Mouse (Mus musculus) forebrain, embryonic 13.5 days (tissue): ENCODE data around the gene Olfr194. TPM values are rescaled to one million over a fixed set of nuclear protein-coding genes. Genes with fewer than 3 reads are reported as not detected.
"Not testable (repeated sequence)": the region's sequence is repeated elsewhere in the genome, so short reads cannot be mapped to it uniquely, and the experiment has no call there.

Experiments
- ATAC-seq: fragments of 200-750 bp; cut with Nextera tagmentation; 2 replicates; pipeline ENCODE4 v1.8.0; 2017
- H3K27ac ChIP-seq: fragments of 300-500 bp; sonication (generic); 2 replicates; pipeline ENCODE4 v1.5.1; 2015; ENCODE audit warnings: inconsistent platforms, mild to moderate bottlenecking, moderate library complexity
- H3K27me3 ChIP-seq: fragments of 300-500 bp; sonication (generic); 2 replicates; pipeline ENCODE4 v1.6.1; 2015; ENCODE audit warnings: mild to moderate bottlenecking, inconsistent platforms
- H3K36me3 ChIP-seq: fragments of 300-500 bp; sonication (generic); 2 replicates; pipeline ENCODE4 v1.6.1; 2015; ENCODE audit warnings: mild to moderate bottlenecking, inconsistent platforms; ENCODE audit not compliant: poor library complexity, severe bottlenecking
- H3K4me1 ChIP-seq: fragments of 300-500 bp; sonication (generic); 2 replicates; pipeline ENCODE4 v1.6.1; 2015; ENCODE audit warnings: inconsistent platforms
- H3K4me2 ChIP-seq: fragments of 300-500 bp; sonication (generic); 2 replicates; pipeline ENCODE4 v1.6.1; 2015; ENCODE audit warnings: inconsistent platforms, mild to moderate bottlenecking, moderate library complexity
- H3K4me3 ChIP-seq: fragments of 300-500 bp; sonication (generic); 2 replicates; pipeline ENCODE4 v1.5.1; 2015; ENCODE audit warnings: mild to moderate bottlenecking, inconsistent platforms
- H3K9ac ChIP-seq: fragments of 300-500 bp; sonication (generic); 2 replicates; pipeline ENCODE4 v1.6.1; 2015; ENCODE audit warnings: mild to moderate bottlenecking, inconsistent platforms
- H3K9me3 ChIP-seq: fragments of 300-500 bp; sonication (generic); replicated peaks from 2 replicates; pipeline ENCODE4 v1.6.1; 2016; ENCODE audit warnings: inconsistent platforms
- WGBS: fragments of 180-500 bp; shearing (Covaris S2); methylation state at CpG from one replicate; pipeline ENCODE4 v1.1.7; 2015; 5-methylcytosine and 5-hydroxymethylcytosine counted together
- polyA plus RNA-seq: library from polyadenylated mRNA; unstranded; fragments of >200 nt; fragmentation: Nextera tagmentation; extraction: Ambion mirVana; gene quantifications from 2 replicates; pipeline ENCODE4 v1.2.1, GENCODE M21; 2015

Olfr194 gene
- not detected in 2 replicates for polyA plus RNA-seq

DNA sequence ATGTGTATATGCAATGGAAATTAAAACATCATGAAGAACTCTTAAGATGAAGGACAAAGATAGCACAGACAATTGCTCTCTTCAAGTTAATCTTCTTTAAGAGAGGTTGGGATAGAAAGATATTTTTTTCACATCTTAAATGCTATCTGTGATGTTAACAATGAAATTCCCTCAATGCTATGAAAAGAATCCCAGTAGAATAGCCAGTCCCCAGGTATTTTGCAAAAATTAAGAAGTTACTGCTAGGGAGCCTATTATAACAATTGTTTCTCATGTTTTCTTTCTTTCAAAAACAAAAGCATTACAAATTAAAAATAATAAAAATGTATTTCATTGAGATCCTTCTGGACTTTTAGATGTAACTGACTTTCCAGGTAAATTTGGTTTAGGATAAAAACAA, at the start of gene Olfr194:
TSS of gene Olfr194 (minus strand) at position 101 of the 400 bp plus-strand sequence.
- H3K27me3 ChIP-seq, result no peaks in the 10 kb centered on the region
- no peaks in the 10 kb centered on the region for H3K4me1 ChIP-seq
- H3K9me3 ChIP-seq, result no peaks in the 10 kb centered on the region
- no peak within 1 kb of the TSS for H3K27ac ChIP-seq
- H3K36me3 ChIP-seq, result no peaks in the 10 kb centered on the region
- no peak within 1 kb of the TSS for H3K4me3 ChIP-seq
- H3K4me2 ChIP-seq, result no peak within 1 kb of the TSS
- no peak within 1 kb of the TSS for H3K9ac ChIP-seq
- no peak for ATAC-seq

DNA sequence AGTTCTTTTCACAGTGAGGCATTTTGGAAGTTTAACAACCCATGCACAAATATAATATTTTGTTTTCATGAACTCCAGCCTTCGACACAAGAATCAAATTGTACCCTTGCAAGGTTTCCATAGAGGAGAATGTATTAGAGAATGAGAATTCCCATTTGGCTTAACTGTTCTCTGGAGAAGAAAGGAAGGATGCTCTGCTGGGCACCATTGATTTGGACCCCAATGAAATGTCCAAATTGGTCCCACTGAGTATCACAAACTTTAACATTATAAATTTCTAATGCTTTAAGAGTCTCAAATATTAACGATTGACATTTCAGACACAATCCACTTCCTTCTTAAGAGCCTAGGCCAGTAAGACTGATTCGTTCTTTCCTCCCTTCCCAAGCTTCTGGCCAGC, 49.5 kb upstream of the Olfr194 start, which contains the start of gene Olfr196:
TSS of gene Olfr196 (minus strand) at position 101 of the 400 bp plus-strand sequence.
- Histone ChIP-seq H3K9me3 (no peaks in the 10 kb centered on the region), H3K9ac (no peak within 1 kb of the TSS), H3K27me3 (no peaks in the 10 kb centered on the region), H3K4me2 (no peak within 1 kb of the TSS), H3K27ac (no peak within 1 kb of the TSS), H3K36me3 (no peaks in the 10 kb centered on the region), H3K4me3 (no peak within 1 kb of the TSS), H3K4me1 (no peaks in the 10 kb centered on the region)
- no peak for ATAC-seq
- 76% methylated on average over 3 of the region's 3 CpGs for WGBS

DNA sequence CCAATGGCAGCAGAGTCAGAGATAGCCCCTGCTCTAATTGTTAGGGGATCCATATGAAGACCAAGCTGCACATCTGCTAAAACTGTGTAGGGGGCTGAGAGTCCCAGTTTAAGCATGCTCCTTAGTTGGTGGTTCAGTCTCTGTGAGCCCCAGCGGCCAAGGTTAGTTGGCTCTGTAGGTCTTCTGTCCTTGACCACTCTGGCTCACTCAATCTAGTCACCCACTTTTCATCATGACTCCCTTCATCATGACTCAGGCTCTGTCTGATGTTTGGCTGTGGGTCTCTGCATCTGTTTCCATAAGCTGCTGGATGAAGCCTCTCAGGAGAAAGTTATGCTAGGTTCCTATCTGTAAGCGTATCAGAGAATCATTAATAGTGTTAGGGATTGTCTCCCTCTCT, 31.1 kb upstream of the Olfr194 start:
- no peaks in the 10 kb centered on the region for H3K9me3 ChIP-seq
- H3K4me3 ChIP-seq, result no peak overlapping the region
- H3K27me3 ChIP-seq, result no peaks in the 10 kb centered on the region
- no peak overlapping the region for H3K9ac ChIP-seq
- WGBS, result 89% methylated on average over 2 of the region's 2 CpGs
- H3K4me2 ChIP-seq, result no peak overlapping the region
- no peak overlapping the region for H3K27ac ChIP-seq
- H3K4me1 ChIP-seq, result no peaks in the 10 kb centered on the region
- no peak for ATAC-seq
- H3K36me3 ChIP-seq, result no peaks in the 10 kb centered on the region

DNA sequence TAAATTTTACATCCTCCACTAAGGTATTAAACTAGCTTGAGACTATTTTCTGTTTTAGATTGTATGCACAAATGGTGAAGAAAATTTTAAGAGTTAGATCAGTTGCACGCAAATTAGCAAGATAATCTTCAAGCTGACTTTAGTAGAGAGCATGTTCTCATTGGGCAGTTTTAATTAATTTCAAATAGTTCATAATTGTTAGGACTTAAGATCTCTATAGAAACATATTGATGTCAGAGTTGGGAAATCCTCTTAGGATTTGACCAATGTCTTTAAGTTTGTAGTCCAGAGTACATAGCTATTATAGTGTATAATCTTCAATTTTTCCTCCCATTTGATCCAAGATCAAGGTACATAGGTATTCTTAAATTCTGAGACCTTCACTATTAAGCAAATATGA, 25.9 kb upstream of the Olfr194 start, which contains the start of gene Olfr195:
TSS of gene Olfr195 (plus strand) at position 301 of the 400 bp plus-strand sequence.
- WGBS, result 92% methylated on average over 1 of the region's 1 CpGs
- H3K27me3 ChIP-seq, result no peaks in the 10 kb centered on the region
- no peak for ATAC-seq
- no peaks in the 10 kb centered on the region for H3K4me1 ChIP-seq
- no peaks in the 10 kb centered on the region for H3K36me3 ChIP-seq
- no peak within 1 kb of the TSS for H3K9ac ChIP-seq
- H3K27ac ChIP-seq, result no peak within 1 kb of the TSS
- H3K4me3 ChIP-seq, result no peak within 1 kb of the TSS
- no peak within 1 kb of the TSS for H3K4me2 ChIP-seq
- H3K9me3 ChIP-seq, result no peaks in the 10 kb centered on the region

DNA sequence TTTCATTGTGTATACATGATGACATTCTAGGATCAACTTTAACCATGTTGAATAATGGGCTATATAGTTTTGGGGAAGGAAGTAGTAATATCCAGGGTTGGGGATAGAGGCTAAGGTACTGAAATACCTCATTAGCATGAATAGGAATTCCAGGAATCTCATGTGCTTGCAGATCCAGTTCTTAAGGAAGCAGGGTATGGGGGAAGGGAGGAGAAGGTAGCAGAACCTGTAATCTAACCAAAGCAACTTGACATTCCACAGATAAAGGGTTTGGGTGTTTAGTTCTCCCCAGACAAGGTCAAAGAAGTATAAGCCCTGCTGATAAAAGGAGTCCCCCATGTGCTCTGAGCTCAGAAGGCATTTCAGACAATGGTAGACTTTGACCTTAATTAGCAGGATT, 20.2 kb upstream of the Olfr194 start:
- Histone ChIP-seq H3K27ac (no peak overlapping the region), H3K27me3 (no peaks in the 10 kb centered on the region), H3K4me2 (no peak overlapping the region), H3K9ac (no peak overlapping the region), H3K4me3 (no peak overlapping the region), H3K4me1 (no peaks in the 10 kb centered on the region), H3K36me3 (no peaks in the 10 kb centered on the region), H3K9me3 (no peaks in the 10 kb centered on the region)
- no peak for ATAC-seq

DNA sequence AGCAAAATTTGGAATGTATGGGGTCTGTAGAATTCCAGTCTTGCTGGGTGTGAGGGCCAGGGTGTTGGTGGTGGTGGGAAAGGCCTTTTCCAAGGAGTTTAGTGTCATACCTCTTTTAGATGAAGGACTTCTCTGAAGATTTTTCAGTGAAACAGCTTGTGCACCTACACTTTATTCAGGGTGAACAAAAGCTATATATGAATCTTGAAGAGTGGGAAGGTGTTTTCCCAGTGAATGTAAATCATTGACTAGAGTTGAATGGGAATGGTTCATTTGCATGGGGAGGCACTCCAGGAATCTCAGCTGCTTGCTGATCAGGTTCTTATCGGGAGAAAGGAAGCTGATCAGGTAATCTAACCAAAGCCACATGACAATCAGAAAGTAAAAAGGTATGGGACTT, 9.9 kb upstream of the Olfr194 start:
- no peak for ATAC-seq
- 80% methylated on average over 1 of the region's 1 CpGs for WGBS
- Histone ChIP-seq H3K27me3 (no peaks in the 10 kb centered on the region), H3K27ac (no peak overlapping the region), H3K36me3 (no peaks in the 10 kb centered on the region), H3K4me2 (no peak overlapping the region), H3K4me3 (no peak overlapping the region), H3K9me3 (0 out of 2 replicates have a peak, but pooled peaks cover 3% of the 10 kb centered on the region), H3K4me1 (no peaks in the 10 kb centered on the region), H3K9ac (no peak overlapping the region)

DNA sequence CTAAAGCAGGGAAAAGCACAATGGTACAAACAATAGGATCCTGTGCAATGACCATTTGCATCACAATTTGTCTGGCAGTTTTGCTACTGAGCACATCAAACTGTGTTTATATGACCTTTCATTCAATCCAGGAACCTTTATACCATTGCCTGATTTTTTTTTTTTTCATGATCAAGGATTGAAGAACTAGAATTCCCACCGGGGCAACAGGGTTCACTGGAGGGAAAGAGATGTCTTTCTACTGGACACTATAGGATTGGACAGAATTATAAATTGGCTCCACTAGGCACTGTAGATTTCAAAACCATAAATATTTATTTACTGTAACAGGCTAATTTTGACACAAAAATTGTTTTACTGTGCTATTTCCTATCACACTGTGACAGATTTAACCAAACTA, 9.1 kb downstream of the Olfr194 start, which contains the start of gene Olfr193:
TSS of gene Olfr193 (minus strand) at position 101 of the 400 bp plus-strand sequence.
- H3K27ac ChIP-seq, result no peak within 1 kb of the TSS
- no peaks in the 10 kb centered on the region for H3K4me1 ChIP-seq
- no peak within 1 kb of the TSS for H3K4me2 ChIP-seq
- no peaks in the 10 kb centered on the region for H3K27me3 ChIP-seq
- 87% methylated on average over 1 of the region's 1 CpGs for WGBS
- H3K9me3 ChIP-seq, result no peaks in the 10 kb centered on the region
- no peak for ATAC-seq
- H3K4me3 ChIP-seq, result no peak within 1 kb of the TSS
- no peaks in the 10 kb centered on the region for H3K36me3 ChIP-seq
- no peak within 1 kb of the TSS for H3K9ac ChIP-seq

DNA sequence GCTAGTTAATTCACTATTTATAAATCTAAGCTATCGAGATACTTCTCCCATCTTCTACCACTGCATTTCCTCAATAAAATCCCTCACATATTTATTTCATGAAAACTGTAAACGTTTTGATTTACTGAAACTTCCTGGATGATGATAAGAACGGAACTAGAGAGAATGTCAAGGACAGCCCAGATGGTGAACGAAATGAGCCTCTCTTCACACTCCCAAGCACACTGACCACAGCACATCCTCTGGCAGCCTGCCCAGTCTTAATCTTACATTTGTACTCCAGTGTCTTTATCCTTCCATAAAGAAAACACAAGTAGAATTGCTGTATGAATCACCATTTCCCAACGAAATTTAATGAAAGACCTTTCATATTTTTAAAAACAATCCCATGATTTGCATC, 12.3 kb downstream of the Olfr194 start:
- not testable (repeated sequence) for H3K4me2 ChIP-seq, H3K4me1 ChIP-seq, H3K9ac ChIP-seq, H3K36me3 ChIP-seq, H3K27ac ChIP-seq, H3K4me3 ChIP-seq, ATAC-seq, H3K27me3 ChIP-seq, H3K9me3 ChIP-seq
- 68% methylated on average over 5 of the region's 5 CpGs for WGBS

DNA sequence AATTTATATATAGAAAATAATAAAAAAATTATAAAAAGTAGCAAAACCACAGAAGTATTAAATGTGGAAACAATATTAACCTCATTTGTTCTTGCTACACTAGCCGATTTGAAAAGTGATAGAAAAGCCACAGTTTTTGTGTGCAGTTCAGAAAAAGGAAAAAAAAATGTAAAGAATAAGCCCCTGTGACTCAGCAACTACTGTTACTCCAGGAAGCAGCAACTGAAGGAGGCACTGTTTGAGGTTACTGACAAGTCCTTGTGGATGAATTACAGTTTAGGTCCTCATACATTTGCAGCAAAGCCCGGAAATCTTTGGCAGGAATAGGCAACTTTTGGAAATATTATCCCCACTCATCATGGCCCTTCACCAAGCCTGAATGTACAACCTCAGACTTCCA, 15.6 kb downstream of the Olfr194 start:
- H3K27me3 ChIP-seq, result no peaks in the 10 kb centered on the region
- H3K36me3 ChIP-seq, result no peaks in the 10 kb centered on the region
- no peak overlapping the region for H3K4me2 ChIP-seq
- WGBS, result 93% methylated on average over 2 of the region's 2 CpGs
- H3K4me3 ChIP-seq, result no peak overlapping the region
- no peak for ATAC-seq
- no peak overlapping the region for H3K9ac ChIP-seq
- H3K27ac ChIP-seq, result no peak overlapping the region
- no peaks in the 10 kb centered on the region for H3K9me3 ChIP-seq
- H3K4me1 ChIP-seq, result no peaks in the 10 kb centered on the region

DNA sequence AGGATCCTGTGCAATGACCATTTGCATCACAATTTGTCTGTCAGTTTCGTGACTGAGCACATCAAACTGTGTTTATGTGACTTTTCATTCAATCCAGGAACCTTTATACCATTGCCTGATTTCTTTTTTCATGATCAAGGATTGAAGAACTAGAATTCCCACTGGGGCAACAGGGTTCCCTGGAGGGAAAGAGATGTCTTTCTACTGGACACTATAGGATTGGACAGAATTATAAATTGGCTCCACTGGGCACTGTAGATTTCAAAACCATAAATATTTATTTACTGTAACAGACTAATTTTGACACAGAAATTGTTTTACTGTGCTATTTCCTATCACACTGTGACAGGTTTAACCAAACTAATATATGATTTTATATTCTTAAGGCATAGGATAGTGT, 31.1 kb downstream of the Olfr194 start, which contains the start of gene Olfr191:
TSS of gene Olfr191 (minus strand) at position 101 of the 400 bp plus-strand sequence.
- H3K27me3 ChIP-seq, H3K27ac ChIP-seq, H3K9ac ChIP-seq, H3K9me3 ChIP-seq, ATAC-seq, H3K4me3 ChIP-seq, H3K4me1 ChIP-seq, H3K36me3 ChIP-seq, H3K4me2 ChIP-seq: not testable (repeated sequence)
- WGBS, result 54% methylated on average over 1 of the region's 1 CpGs

DNA sequence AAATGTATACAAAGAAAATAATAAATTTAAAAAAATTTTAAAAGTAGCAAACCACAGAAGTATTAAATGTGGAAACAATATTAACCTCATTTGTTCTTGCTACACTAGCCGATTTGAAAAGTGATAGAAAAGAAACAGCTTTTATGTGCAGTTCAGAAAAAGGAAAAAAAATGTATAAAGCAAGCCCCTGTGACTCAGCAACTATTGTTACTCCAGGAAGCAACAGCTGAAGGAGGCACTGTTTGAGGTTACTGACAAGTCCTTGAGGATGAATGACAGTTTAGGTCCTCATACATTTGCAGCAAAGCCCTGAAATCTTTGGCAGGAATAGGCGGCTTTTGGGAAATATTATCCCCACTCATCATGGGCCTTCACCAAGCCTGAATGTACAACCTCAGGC, 39.8 kb downstream of the Olfr194 start:
- H3K27me3 ChIP-seq, H3K4me3 ChIP-seq, H3K36me3 ChIP-seq, H3K9me3 ChIP-seq, H3K9ac ChIP-seq, H3K4me1 ChIP-seq, ATAC-seq, H3K4me2 ChIP-seq, H3K27ac ChIP-seq: not testable (repeated sequence)
- 90% methylated on average over 2 of the region's 2 CpGs for WGBS

DNA sequence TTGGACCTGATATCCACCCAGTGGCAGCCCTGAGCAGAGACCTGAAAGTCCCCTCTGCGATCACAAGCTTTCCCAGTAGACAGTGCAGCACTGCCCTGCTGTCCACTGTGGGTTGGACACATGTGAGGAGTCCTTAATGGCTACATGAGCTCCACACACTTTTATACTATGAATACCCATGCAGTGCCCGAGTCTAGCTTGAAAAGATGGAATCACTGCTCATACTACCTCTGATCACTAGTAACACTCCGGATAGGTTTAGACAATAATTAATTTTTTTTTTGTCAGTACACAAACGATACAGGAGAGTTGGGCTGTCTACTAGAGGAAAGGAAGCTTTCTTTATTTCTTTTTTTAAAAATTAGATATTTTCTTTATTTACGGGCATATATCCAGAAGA, 43.0 kb downstream of the Olfr194 start, which contains the start of gene Olfr190:
TSS of gene Olfr190 (minus strand) at position 101 of the 400 bp plus-strand sequence.
- H3K4me1 ChIP-seq, result no peaks in the 10 kb centered on the region
- H3K4me3 ChIP-seq, result no peak within 1 kb of the TSS
- H3K9me3 ChIP-seq, result no peaks in the 10 kb centered on the region
- no peaks in the 10 kb centered on the region for H3K27me3 ChIP-seq
- no peak for ATAC-seq
- no peaks in the 10 kb centered on the region for H3K36me3 ChIP-seq
- H3K9ac ChIP-seq, result no peak within 1 kb of the TSS
- no peak within 1 kb of the TSS for H3K4me2 ChIP-seq
- 89% methylated on average over 5 of the region's 5 CpGs for WGBS
- H3K27ac ChIP-seq, result no peak within 1 kb of the TSS

DNA sequence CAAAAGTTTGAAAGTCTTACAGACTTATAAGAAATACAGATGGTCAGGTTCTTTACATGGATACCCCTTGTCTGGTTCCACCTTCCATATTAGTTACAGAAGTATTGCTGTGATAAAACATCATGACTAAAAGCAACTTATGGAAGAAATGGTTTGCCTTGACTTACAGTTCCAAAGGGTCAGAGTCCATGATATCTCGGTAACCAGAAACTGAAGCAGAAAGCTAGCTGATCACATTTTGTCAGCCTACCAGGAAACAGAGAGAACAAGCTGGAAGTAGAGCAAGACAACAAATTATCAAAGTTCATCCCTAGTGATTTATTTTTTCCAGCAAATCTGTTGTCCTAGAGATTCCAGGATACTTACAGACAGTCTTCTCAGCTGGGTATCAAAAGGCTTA, 47.3 kb downstream of the Olfr194 start:
- no peak overlapping the region for H3K4me2 ChIP-seq
- ATAC-seq, result no peak
- no peak overlapping the region for H3K27ac ChIP-seq
- H3K27me3 ChIP-seq, result no peaks in the 10 kb centered on the region
- no peaks in the 10 kb centered on the region for H3K36me3 ChIP-seq
- 86% methylated on average over 1 of the region's 1 CpGs for WGBS
- H3K9ac ChIP-seq, result no peak overlapping the region
- H3K4me3 ChIP-seq, result no peak overlapping the region
- no peaks in the 10 kb centered on the region for H3K9me3 ChIP-seq
- H3K4me1 ChIP-seq, result no peaks in the 10 kb centered on the region
